Mouse (Mus musculus): ENCODE measurements around the gene Cab39l.

Gene Cab39l

DNA sequence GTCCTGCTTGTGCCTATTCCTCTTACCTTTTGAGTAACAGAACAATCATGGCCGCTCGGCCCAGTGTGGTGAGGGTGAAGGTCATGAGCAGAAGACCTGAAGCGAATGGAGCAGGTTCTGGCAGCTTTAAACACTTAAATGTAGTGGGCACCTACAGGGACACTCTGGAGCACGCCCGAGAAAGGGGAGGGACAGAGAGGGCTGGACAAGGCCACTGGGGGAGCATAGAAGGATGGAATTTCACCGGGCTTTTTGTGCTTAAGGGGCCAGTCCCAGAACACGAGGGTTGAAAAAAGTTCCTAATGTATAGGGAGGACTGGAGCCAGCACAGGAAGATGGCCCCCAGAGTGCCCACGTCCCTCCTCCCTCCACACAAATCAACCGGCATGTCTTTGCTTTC lies 193.2 kb downstream of the Cab39l start:
- DNase-seq: no peak
